Mouse (Mus musculus): Measurements from ENCODE around the gene C3.

The C3 gene

DNA sequence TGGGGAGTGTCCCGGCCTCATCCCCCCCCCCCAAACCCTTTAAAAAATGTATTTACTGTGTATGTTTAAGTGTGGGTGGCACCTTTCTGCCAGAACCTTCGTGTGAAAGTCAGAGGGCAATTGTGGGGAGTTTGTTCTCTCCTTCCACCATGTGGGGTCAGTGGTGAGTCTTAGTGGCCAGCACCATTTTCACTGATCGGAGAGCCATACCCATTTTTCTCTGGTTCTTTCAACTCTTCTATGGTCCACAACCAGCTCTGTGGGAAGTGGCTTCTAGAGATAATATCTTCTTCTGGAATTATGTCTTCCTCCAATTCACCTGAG lies 8.1 kb downstream of the C3 start:
- DNase-seq: peak; percentile 22 to 58

- DNase-seq: peak; percentile 75 to 84
These were observed 8.6 kb downstream of the C3 start for GRCm38 (mm10) chr17:57219167-57219883.

GRCm38 (mm10) chr17:57218335-57218900 lies 9.5 kb downstream of the C3 start:
- DNase-seq: peak in 1 of 2 experiments; percentile 11

- DNase-seq: peak in 1 of 2 experiments; percentile 17
These were observed 13.1 kb downstream of the C3 start for GRCm38 (mm10) chr17:57214676-57215387.

DNA sequence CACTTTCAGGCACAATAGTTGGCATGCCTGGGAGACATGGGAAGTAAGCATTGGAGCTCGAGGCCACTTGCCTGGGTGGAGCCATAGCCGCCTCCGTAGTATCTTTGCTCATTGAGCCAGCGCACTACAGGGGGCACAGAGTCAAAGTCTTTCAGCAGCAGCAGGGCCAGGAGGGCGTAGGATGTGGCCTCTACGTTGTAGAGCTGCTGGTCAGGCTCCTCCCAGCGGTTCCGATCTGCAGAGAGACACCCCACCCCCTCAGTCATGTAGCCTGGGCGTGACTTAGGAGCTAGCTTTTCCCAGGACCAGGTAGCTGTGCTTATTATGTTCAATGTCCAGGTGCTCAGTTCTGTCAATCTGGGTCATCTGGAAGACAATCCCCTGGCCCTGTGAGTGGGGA lies 16.4 kb downstream of the C3 start:
- no peak for DNase-seq

GRCm38 (mm10) chr17:57209330-57209729 lies 18.6 kb downstream of the C3 start:
- DNase-seq: no peak

- no peak for DNase-seq
These were observed 20.0 kb downstream of the C3 start for GRCm38 (mm10) chr17:57207938-57208337.

GRCm38 (mm10) chr17:57201841-57202724 lies 25.9 kb downstream of the C3 start:
- DNase-seq: no peak

DNA sequence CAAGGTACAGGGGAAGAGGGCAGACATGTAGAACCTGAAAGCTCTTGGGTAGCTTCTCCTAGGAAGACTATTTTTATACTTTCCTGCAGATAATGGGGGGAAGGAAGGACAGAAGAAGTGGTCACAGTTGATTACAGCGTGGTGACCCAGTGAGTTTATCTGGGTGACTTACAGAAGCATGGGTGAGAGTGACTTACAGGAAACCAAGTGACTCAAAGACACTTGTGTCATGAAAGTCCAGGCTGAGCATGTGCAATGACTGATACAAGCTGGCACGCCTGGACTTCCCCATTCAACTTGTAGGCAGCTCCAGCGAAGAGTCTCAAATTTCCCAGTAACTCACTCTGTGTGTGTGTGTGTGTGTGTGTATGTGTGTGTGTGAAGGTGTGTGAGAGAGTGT lies 29.7 kb downstream of the C3 start:
- DNase-seq: no peak

GRCm38 (mm10) chr17:57195326-57196010 lies 32.5 kb downstream of the C3 start:
- no peak for DNase-seq

DNA sequence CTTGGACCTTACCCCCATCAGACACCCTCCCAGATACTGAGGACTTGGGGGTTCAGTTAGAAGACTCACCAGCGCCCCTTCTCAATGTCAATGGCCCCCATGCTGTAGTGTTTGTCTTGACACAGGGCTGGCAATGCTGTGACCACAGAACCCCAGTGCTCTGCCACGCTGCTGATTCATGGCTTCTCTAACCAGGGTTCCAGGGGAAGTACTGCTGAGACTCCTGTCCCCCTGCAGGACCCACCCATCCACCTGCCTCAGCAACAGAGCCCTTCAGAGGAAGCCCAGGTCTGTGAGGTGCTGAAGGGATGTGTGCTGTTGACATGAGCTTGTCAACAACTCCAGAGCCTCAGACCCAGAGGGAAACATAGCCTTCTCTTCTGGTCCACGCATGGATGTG lies 33.2 kb downstream of the C3 start:
- DNase-seq: no peak

DNA sequence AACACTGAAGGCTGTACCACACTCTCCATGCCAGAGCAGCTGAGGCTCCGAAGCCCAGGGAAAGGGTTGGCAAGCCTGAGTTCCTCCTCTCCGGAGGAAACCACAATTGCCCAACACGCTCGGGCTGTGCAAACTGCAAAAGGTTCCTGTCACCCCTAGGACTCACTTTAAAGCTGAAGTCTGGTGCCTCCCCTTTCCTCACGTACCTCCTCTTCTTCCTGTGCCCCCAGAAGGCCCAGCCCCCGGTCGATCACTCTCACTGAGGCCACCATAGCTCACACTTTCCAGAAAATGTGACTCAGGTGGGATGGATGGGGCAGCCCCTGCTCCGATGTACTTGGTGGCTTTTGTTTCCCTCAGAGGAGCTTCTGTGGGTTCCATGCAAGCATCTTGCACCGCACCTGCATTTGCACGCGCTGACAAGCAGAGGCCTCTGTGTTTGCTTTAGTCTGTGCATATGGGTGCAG lies 33.9 kb downstream of the C3 start, which contains the start of gene Tnfsf14:
TSS of gene Tnfsf14 (minus strand) at position 137 of the 467 bp plus-strand sequence.
- DNase-seq: peak; percentile 54 to 63

DNA sequence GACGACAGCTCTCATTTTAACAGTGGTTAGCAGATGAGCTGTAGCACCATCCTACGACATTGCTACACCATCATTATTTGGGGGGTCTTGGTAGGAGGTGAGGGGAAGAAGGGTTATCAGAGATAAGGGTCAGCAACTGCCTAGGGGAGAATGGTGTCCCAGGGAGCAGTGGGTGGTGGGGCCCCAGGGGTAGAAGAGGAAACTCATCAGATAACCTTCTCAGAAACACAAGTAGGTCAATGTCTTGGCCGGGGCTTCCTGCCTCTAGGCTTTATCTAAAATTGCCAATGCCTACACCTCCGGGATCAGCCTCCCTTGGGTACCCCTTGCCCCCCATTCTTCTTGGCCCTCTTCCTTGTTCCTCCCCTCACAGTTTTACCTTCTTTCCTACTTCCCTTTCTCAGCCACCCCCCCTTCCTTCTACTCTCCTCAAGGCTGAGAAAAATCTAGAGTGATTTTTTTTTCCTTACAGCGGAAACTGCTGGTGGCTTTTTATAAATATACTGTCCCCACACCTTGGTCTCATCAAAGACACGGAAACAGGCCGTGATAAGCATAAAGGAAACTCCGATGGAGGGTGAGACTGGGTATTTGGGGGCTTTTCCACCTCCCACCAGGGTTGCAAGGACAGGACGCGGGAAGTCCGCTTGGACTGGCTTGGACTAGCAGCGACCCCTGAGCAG lies 39.3 kb downstream of the C3 start:
- no peak for DNase-seq

- DNase-seq: no peak
These were observed 42.3 kb downstream of the C3 start for GRCm38 (mm10) chr17:57185641-57186040.

DNA sequence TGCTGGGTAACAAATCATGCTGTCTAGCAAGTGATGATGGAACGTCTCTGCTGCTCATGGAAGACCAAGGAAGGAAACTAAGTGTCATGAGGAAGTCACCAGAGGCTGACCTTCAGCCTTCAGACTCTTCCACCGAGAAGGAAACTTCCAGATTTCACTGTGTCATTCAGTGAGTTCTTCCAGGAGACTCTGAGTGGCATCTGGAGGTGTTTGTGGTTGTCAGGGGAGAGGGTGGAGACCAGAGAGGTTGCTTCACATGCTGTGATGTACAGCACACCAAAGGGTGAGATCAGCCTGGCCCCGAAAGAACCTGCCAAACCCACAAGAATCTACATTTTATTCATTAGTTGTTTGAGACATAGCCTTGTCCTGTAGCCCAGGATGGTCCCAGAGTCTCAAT lies 45.1 kb downstream of the C3 start:
- DNase-seq: no peak

- DNase-seq: peak in 1 of 2 experiments; percentile 36
These were observed 47.6 kb downstream of the C3 start for GRCm38 (mm10) chr17:57180363-57180762.

DNA sequence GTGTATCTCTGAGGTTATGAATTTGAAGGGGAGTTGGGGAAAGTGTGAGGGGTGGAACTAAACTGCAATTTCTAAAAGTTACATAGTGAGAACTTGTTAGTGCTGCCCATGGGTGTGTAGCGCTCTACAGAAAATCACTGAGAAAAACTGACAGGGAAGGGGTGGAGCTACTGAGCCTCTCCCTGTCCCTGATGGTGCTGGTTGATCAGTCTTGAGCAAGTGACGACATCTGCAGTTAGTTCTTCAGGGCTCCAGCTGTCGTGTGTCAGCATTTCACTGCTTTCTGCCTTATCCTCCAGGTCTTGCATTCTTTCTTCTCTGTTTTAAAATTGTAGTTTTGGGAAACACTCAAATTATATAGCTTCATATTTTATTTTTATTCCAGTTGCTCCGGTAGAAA lies 54.6 kb downstream of the C3 start:
- DNase-seq: no peak

DNA sequence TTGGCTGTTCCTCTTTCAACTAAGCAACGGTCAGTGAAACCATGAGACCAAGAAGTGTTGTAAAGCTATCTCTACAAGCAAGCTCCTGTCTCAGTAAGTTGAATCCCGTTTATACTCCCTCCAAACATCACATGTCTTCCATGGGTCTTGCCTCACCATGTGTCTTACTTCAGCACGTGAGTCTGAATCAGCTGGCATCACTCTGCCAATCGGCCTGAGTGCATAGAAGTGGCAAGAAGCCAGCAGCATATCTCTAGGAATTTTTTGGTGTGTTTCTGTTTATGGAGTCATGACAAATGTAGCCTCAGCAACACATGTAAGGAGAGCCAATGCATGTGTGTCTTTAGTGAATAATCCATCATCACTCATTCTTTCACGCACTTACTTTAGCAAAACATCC lies 55.6 kb downstream of the C3 start:
- DNase-seq: peak in 1 of 2 experiments; percentile 34

DNA sequence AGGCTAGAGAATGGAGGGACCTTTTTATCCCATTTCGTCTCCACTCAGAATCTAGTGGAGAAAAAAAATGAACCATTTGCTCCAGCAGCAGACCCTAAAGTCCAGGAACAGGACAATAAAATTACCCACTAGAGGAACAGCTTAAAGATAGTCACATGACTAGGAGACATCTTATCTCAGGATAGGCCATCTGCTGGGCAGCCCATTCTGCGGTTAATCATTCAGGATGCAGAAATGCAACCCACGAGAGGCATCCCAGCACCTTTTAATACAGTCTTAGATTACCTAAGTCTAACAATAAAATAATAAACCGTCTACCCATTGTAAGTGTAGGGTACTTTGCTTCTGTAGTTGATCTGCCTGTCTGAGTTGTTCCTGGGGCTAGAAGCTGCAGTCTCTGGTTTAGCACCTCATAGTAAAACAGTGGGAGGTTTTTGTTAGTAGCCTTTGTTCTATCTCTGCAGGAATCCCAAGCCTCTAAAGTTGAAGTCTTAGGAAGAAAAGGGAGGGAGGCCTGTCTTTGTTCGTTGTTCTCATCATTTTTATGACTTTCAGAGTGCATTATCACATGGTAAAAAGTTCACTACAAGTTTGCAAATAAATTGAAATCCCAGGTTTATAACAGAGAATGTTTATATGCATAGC lies 57.2 kb downstream of the C3 start:
- DNase-seq: no peak

DNA sequence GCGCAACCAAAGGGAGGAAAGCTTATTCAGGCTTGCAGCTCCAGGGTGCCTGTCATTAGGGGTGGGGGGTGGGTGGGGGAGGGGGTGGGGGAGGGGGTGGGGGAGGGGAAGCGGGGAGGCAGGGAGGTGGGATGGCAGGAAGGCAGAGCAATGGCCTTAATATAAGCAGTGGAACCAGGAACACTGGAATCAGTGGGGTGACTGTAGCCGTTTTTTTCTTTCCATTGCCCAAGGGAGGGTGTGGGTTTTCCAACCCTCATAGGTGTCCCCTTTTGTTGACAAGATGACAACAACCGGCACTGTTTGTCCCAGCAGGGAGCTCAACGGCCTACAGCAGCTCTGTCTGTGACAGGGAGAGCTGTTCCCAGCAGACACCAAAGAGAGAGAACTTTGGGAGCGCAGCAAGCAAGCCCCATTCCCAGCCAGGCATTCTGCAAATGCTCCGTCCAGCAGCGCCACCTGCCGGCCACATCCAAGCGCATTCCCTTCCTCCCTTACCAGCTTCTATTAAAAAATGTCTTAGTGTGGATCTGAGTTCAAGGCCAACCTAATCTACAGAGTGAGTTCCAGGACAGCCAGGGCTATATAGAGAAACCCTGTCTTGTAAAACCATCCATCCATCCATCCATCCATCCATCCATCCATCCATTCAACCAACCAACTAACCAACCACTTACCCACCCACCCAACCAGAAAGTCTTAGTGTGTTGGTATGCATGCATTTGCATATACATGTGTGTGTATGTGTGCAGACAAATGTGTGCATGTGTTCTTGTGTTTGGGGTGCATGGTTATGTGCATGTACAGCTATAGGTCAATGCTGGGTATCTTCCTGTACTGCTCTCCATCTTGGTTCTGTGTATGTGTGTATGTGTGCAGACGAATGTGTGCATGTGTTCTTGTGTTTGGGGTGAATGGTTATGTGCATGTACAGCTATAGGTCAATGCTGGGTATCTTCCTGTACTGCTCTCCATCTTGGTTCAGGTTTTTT lies 60.8 kb downstream of the C3 start:
- DNase-seq: peak; percentile 80 to 90
